Mouse (Mus musculus): ENCODE measurements at regions not wholly inside any gene's neighbourhood (a gene's known extent, or its start where the extent isn't known, plus 50 kb on each side); places are given as distances from the start of the nearest gene placed in this dataset.

- ATAC-seq (ENCODE audit: insufficient read depth): no peak
- 39% methylated on average over 3 of the region's 3 CpGs for WGBS (ENCODE audit: insufficient replicate concordance)
Observed at GRCm38 (mm10) chr16:5380626-5381025, 124.8 kb upstream of the Eef2kmt start.

GRCm38 (mm10) chr16:5377001-5377400 is 121.2 kb upstream of the Eef2kmt start:
- 60% methylated on average over 3 of the region's 3 CpGs for WGBS (ENCODE audit: insufficient replicate concordance)
- Histone ChIP-seq H3K4me1 (replicated peaks; ENCODE audit: control insufficient read depth in 2 of 2, insufficient read depth in 2 of 2, low read length in 1 of 2) (no peaks in the 10 kb centered on the region), H3K36me3 (replicated peaks; ENCODE audit: control insufficient read depth, insufficient read depth, low read depth) (no peaks in the 10 kb centered on the region), H3K27me3 (ENCODE audit: control insufficient read depth, insufficient read depth, low read length) (no peaks in the 10 kb centered on the region), H3K4me3 (ENCODE audit: insufficient read depth in 1 of 2, low read depth in 2 of 2, low read length in 2 of 2) (no peak overlapping the region), H3K4me2 (ENCODE audit: low read depth) (no peak overlapping the region), H3K9ac (replicated peaks) (no peak overlapping the region), H3K27ac (no peak overlapping the region), H3K9me3 (ENCODE audit: control insufficient read depth, low read length) (no peaks in the 10 kb centered on the region)
- ATAC-seq (ENCODE audit: insufficient read depth) (no peak), DNase-seq (ENCODE audit: low read depth in 3 of 3, low spot score in 3 of 3) (no peak)
- TF ChIP-seq CTCF (IDR thresholded peaks at IDR 0.05; ENCODE audit: low read depth): no peak
- no peak for TF ChIP-seq EP300 (IDR thresholded peaks at IDR 0.05; ENCODE audit: low read depth)

More at GRCm38 (mm10) chr16:5380626-5381025, 124.8 kb upstream of the Eef2kmt start:
- no peak for TF ChIP-seq EP300 (IDR thresholded peaks at IDR 0.05; ENCODE audit: low read depth)
- TF ChIP-seq CTCF (IDR thresholded peaks at IDR 0.05; ENCODE audit: low read depth): no peak
- Histone ChIP-seq H3K27me3 (ENCODE audit: control insufficient read depth, insufficient read depth, low read length) (no peaks in the 10 kb centered on the region), H3K36me3 (replicated peaks; ENCODE audit: control insufficient read depth, insufficient read depth, low read depth) (no peaks in the 10 kb centered on the region), H3K4me3 (ENCODE audit: insufficient read depth in 1 of 2, low read depth in 2 of 2, low read length in 2 of 2) (no peak overlapping the region), H3K9me3 (ENCODE audit: control insufficient read depth, low read length) (no peaks in the 10 kb centered on the region), H3K27ac (no peak overlapping the region), H3K4me2 (ENCODE audit: low read depth) (no peak overlapping the region), H3K9ac (replicated peaks) (no peak overlapping the region), H3K4me1 (replicated peaks; ENCODE audit: control insufficient read depth in 2 of 2, insufficient read depth in 2 of 2, low read length in 1 of 2) (no peaks in the 10 kb centered on the region)
- DNase-seq (ENCODE audit: low read depth in 3 of 3, low spot score in 3 of 3): no peak

GRCm38 (mm10) chr16:5374818-5375605 is 119.2 kb upstream of the Eef2kmt start:
- TF ChIP-seq CTCF (IDR thresholded peaks at IDR 0.05; ENCODE audit: low read depth): no peak
- no peak for TF ChIP-seq EP300 (IDR thresholded peaks at IDR 0.05; ENCODE audit: low read depth)
- Histone ChIP-seq H3K4me1 (replicated peaks; ENCODE audit: control insufficient read depth in 2 of 2, insufficient read depth in 2 of 2, low read length in 1 of 2) (no peaks in the 10 kb centered on the region), H3K4me3 (ENCODE audit: insufficient read depth in 1 of 2, low read depth in 2 of 2, low read length in 2 of 2) (no peak overlapping the region), H3K9me3 (ENCODE audit: control insufficient read depth, low read length) (no peaks in the 10 kb centered on the region), H3K9ac (replicated peaks) (no peak overlapping the region), H3K27me3 (ENCODE audit: control insufficient read depth, insufficient read depth, low read length) (no peaks in the 10 kb centered on the region), H3K4me2 (ENCODE audit: low read depth) (no peak overlapping the region), H3K27ac (no peak overlapping the region), H3K36me3 (replicated peaks; ENCODE audit: control insufficient read depth, insufficient read depth, low read depth) (no peaks in the 10 kb centered on the region)
- DNase-seq (ENCODE audit: low read depth in 3 of 3, low spot score in 3 of 3): no peak
- 10% methylated on average over 6 of the region's 6 CpGs for WGBS (ENCODE audit: insufficient replicate concordance)
- ATAC-seq (ENCODE audit: insufficient read depth): no peak

GRCm38 (mm10) chr16:5371175-5371893 is 115.6 kb upstream of the Eef2kmt start:
- Histone ChIP-seq H3K27me3 (ENCODE audit: control insufficient read depth, insufficient read depth, low read length) (no peaks in the 10 kb centered on the region), H3K36me3 (replicated peaks; ENCODE audit: control insufficient read depth, insufficient read depth, low read depth) (no peaks in the 10 kb centered on the region), H3K27ac (no peak overlapping the region), H3K4me3 (ENCODE audit: insufficient read depth in 1 of 2, low read depth in 2 of 2, low read length in 2 of 2) (no peak overlapping the region), H3K9me3 (ENCODE audit: control insufficient read depth, low read length) (no peaks in the 10 kb centered on the region), H3K4me2 (ENCODE audit: low read depth) (no peak overlapping the region), H3K4me1 (replicated peaks; ENCODE audit: control insufficient read depth in 2 of 2, insufficient read depth in 2 of 2, low read length in 1 of 2) (no peaks in the 10 kb centered on the region), H3K9ac (replicated peaks) (no peak overlapping the region)
- TF ChIP-seq EP300 (IDR thresholded peaks at IDR 0.05; ENCODE audit: low read depth): no peak
- TF ChIP-seq CTCF (IDR thresholded peaks at IDR 0.05; ENCODE audit: low read depth): no peak
- 57% methylated on average over 4 of the region's 4 CpGs for WGBS (ENCODE audit: insufficient replicate concordance)
- ATAC-seq (ENCODE audit: insufficient read depth): no peak
- no peak for DNase-seq (ENCODE audit: low read depth in 3 of 3, low spot score in 3 of 3)

GRCm38 (mm10) chr16:5370496-5370895 is 114.7 kb upstream of the Eef2kmt start:
- TF ChIP-seq CTCF (IDR thresholded peaks at IDR 0.05; ENCODE audit: low read depth) (0 out of 2 replicates have a peak, but pooled peaks have one; percentile 6), EP300 (IDR thresholded peaks at IDR 0.05; ENCODE audit: low read depth) (no peak)
- H3K4me3 ChIP-seq (ENCODE audit: insufficient read depth in 1 of 2, low read depth in 2 of 2, low read length in 2 of 2): no peak overlapping the region
- ATAC-seq (ENCODE audit: insufficient read depth) (no peak), DNase-seq (ENCODE audit: low read depth in 3 of 3, low spot score in 3 of 3) (no peak)
- no peaks in the 10 kb centered on the region for H3K9me3 ChIP-seq (ENCODE audit: control insufficient read depth, low read length)
- H3K27me3 ChIP-seq (ENCODE audit: control insufficient read depth, insufficient read depth, low read length): no peaks in the 10 kb centered on the region
- no peak overlapping the region for H3K4me2 ChIP-seq (ENCODE audit: low read depth)
- no peak overlapping the region for H3K9ac ChIP-seq (replicated peaks)
- no peaks in the 10 kb centered on the region for H3K36me3 ChIP-seq (replicated peaks; ENCODE audit: control insufficient read depth, insufficient read depth, low read depth)
- H3K27ac ChIP-seq: no peak overlapping the region
- no peaks in the 10 kb centered on the region for H3K4me1 ChIP-seq (replicated peaks; ENCODE audit: control insufficient read depth in 2 of 2, insufficient read depth in 2 of 2, low read length in 1 of 2)

Measured in liver, embryonic 14.5 days (tissue).